Mouse (Mus musculus) CD8-positive naive resting alpha-beta T cell, adult 2 months (primary cell): ENCODE data around the gene Kremen2.
"Not testable (repeated sequence)": the region's sequence is repeated elsewhere in the genome, so short reads cannot be mapped to it uniquely, and the experiment has no call there.

Experiments used
- DNase-seq, 2 experiments: peaks; one replicate each; pipeline ENCODE4 v3.0.0; 2022; ENCODE audit warnings: low read depth in 2 of 2, low spot score in 2 of 2

Kremen2 gene

DNA sequence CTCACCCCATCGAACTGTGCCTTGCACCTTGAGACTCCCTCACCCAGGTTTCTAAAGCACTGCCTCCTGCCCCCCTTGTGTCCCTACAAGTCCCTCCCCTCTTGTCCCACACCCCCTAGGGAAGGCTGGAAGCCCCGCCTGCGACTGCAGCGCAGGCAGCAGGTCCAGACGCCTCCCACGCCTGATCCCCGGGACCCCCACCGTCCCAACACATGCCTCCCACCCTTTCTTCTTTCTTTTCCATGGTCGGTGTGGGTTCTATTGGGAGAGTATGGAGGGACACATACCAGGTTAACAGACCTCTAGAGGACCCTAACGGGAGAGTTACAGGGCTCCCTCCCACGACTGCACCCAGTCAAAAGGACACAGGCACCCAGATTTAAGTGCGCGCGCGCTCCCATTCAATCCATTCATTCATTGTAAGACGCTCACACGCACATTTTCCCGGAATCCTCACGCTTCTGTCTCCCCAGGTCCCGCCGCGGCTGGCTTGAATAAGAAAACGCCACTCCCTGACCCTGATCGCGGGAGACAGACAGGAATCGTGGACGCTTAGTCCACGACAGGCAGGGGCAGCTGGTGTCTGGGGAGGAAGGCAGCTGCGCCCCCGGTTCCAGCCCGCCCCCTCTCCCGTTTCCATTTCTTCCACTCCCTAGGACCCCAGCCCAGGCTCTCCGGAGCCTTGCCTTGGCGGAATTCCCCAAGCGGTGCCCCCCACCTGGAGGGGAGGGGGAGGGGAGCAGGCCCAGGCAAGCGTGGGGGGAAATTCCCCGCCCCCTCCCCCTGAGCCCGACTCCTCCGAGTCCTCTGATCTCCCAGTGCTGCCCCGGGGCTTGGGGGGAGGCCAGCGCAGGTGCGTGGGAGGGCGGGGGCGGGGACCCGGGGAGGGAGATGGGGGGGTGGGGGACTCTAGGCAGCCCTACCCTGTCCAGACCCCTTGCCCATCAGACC, at the start of gene Kremen2:
Kremen2 (minus strand) TSS at position 533 of the 951 bp plus-strand sequence.
- no peak for DNase-seq

DNA sequence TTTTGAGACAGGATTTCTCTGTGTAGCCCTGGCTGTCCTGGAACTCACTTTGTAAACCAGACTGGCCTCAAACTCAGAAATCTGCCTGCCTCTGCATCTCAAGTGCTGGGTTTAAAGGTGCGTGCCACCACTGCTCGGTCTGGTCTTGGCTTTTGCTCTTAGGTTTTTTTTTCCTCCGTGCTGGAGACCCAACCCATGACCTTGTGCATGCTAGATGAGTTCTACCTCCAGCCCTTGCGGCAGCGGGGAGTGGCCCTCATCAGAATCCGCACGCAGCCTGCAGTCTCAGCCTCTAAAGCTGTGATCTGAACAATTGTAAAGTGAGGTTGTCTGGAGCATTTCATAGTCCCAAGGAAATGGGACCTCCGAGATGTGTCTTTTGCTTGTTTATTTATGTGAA, 49.7 kb upstream of the Kremen2 start:
- DNase-seq, result no peak

DNA sequence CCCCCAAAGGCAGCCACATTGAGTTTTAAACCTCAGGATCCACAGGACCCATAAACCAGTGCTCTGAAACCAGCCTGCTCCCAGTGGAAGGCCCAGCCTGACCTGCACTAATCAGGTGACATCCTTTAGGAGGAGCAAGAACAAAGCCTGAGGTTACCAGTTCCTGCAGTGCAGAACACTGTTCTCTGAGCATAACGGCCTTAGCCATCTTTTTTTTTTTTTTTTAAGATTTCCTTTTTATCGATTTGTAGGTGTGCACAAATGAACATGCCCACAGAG, 45.4 kb upstream of the Kremen2 start:
- no peak for DNase-seq

DNA sequence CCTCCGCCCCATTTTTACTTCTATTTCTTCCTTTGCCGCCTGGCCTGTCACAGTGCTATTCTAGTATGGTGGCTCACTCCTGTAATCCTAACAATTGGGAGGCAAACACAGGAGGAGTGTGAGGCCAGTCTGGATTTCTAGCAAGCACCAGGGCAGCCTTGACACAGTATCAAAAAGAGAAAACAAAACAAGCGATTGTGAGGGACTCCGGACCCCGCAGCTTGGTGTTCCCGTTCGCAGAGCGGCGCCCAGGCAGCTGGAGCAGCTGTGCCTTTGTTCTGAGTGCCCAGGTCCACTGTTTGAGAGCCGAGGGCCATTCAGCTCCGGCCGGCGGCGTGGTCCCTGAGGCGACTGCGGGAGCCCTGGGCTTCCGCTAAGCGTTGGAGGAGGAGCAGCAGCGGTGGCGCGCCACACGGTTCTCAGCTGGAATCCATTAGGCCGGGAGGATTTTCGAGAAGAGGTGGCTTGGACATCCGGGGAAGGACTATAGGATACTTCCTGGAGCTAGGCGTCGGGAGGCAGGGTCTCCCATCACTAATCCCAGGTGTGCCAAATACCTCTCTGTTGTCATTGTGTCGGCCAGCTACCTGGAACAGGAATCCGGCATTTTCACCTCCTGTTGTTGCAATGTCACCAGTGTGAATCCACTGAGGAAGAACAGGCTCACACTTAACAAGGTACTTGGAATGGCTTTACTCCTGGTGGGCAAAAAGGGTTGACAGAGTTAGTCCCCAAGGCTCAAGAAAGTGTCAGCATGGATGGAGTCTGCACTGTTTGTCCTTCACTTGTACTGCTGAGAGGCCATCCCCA, 44.8 kb upstream of the Kremen2 start, which contains the start of gene Srrm2:
Srrm2 (plus strand) TSS at position 264 of the 810 bp plus-strand sequence.
- DNase-seq, result peak in 1 of 2 experiments; percentile 18

DNA sequence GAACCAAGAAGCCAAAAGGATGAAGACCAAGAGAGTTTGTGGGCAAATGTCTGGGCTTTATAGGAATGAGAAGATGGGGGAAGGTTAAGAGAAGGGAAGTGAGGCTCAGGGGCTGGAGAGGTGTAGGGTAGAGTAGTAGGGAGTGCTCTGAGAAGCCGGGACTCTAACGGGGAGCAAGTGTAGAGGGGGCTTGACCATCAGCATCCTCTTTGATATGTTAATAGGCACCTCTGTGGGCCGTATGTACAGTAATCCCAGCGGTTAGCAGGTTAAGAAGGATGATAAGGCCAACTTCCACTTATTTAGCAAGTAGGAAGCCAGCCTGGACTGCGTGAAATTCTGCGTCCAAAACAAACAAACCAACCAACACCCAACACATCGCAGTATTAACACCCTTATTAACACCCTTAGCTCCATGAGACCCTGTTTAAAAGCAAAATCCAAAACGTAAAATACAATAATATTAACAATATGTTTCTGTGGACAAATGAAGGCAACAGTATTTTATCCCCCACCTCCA, 44.2 kb upstream of the Kremen2 start:
- DNase-seq, result no peak

DNA sequence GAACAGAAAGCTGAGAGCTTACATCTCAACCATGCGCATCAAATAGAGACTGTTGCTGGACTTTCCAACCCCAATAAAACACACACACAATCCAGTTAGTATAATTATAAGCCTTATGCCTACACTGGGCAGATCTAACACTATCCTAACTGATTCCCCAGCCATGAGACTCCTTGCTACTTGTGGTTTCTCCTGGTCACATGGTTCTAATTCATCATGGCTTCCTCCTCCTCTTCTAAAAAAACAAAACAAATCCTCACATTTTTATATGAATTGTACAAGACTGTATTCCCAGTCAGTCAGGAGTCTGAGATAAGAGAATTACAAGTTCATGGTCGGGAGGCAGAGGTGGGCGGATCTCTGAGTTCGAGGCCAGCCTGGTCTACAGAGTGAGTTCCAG, 43.3 kb upstream of the Kremen2 start:
- no peak for DNase-seq

DNA sequence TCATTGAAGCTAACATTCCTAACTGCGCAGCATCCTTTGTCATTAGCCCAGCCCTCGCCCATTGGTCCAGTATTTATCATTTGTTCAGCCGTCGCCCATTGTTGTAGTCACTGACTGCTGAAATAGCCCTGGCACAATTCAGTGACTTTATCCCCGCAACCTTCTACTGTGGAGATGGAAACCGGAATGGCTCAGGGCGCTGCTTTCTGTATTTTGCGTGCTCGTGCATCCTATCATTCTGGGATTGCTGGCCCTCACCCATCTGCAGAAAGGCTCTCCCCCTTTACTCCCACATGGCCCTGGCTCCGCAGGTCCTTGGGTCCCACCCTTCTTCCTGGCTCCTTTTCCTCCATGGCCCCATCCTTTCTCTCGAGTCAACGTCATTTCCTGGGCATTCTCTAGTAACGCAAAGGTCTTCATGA, 40.9 kb upstream of the Kremen2 start:
- DNase-seq, result no peak

DNA sequence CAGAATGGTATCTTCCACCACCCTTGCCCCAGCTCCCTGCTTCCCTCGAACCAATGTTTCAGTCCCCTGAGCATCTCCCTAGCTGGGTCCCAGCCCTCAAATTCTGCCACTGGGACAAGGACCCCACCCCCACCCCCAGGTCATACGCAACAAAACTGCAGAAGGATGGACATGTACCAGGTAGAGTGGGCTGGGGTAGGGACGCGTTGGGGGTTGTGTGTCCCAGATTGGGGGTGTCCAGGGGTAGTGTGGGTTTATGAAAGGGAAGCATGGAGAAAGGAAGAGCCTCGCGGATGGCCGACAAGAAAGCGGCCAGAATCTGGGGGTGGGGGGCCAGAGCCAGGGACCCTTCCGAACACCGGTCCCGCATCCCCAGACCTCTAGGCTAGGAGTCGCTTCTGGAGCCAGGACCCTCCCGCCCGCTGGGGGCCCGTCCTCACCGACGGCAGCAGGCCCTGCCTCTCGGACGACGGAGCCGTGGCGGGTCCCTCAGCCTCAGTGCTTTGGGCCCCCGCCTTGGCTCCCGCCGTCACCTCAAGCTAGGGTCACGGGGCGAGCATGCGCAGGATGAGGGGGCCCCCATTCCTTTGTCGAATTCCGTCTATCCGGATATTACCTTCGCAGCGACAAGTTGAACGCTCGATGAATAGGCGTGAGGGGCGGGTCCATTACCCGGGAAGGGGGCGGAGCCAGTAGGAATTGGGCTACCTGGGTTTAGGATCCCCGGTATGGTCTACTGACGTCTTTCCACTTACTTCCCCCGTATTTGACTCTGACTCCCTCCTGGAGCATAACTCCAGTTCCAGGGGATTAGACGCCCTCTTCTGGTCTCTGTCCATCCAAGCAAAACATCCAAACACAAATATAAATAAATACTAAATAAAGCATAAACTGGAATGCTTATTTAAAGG, 40.2 kb upstream of the Kremen2 start, which contains the start of gene Flywch2:
Flywch2 (minus strand) TSS at position 521 of the 911 bp plus-strand sequence.
- DNase-seq, result peak; percentile 46 to 73

DNA sequence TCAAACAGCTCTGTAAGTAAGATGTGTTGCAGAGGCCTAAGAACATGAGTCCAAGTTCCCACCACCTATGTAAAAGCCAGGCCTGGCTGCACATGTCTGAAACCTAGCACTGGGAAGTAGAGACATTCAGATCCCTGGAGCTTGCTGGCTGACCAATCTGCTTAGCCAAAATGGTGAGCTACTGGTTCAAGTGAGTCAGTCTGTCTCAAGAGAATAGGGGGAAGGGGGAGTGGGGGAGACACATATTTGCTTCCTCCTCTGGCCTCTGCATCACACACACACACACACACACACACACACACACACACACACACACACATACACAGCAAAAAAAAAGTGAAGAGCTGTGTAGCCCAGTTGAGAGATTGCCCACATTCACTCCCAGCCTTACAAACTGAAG, 37.7 kb upstream of the Kremen2 start:
- DNase-seq, result no peak

DNA sequence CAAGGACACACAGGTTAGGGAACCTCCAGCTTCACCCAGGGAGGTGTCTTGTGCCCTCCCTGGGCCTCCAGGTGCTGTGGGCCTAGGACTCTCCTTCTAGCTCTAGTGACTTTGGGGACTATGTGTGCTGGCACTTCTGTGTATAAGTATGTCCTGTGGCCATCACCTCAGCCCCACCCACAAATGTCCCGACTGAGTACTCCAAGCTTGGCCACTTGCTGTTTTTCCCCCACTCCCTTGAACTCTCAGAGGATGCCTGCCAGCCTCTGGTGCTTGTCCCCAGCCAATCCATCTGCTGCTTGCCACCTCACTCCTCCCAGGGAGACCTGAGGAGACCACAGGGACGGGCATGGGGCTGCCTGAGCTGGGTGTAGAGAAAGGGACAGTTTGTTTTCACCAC, 32.8 kb upstream of the Kremen2 start:
- no peak for DNase-seq

DNA sequence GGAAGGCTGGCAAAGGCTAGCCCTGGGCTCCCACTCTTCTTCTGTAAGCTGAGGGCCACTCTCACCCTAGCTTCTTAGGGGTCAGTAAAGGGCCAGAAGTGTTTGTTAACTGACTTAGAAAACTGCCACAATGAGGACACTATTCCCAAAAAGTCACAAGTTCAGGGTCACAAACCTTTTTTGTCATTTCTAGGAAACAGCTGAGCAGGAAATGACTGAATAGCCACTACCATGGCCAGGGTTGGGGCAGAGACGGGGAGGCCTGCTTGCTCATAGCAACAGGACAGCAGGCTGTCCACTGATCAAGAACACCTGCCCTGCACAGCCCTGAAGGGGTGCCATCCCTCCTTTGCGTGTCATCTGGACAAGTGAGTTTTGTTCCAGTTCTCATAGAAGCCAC, 31.5 kb upstream of the Kremen2 start:
- DNase-seq, result no peak

DNA sequence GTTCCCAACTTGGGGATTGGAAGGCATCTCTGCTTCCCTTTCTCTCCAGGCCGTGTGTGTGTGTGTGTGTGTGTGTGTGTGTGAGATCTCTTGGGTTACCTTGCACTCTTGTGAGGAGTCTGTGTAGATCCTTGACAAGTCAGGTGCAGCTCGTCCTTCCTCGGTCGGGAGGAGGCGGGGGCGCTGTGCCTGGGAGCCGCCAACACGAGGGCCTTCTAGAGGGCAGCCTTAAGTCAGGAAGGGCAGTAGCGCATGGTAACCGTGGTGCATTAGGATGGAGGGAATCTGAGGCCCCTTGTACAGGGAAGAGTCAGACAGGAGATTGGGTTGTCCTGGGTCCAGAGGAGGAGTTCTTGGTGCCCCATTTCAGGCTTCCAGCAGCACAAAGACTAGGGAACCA, 30.6 kb upstream of the Kremen2 start:
- DNase-seq, result no peak

DNA sequence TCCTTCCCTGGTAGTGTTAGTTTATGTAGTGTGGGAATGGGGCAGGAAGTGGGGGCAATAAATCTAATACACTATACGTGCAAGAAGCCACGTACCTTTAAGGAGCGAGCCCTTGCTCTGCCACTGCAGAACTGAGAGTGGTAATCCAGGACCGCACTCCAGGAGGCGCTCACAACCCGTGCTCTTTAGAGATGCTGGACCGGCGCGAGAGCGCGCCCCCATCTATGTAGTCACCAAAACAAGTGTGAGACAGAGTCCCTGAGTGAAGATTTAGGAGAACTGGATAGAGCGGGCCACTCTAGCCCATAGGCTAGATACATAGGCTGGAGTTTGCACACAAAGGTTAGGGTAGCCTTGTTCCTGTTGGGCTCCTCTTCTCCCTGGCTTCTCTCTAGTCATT, 28.5 kb upstream of the Kremen2 start:
- peak; percentile 83 to 86 for DNase-seq

DNA sequence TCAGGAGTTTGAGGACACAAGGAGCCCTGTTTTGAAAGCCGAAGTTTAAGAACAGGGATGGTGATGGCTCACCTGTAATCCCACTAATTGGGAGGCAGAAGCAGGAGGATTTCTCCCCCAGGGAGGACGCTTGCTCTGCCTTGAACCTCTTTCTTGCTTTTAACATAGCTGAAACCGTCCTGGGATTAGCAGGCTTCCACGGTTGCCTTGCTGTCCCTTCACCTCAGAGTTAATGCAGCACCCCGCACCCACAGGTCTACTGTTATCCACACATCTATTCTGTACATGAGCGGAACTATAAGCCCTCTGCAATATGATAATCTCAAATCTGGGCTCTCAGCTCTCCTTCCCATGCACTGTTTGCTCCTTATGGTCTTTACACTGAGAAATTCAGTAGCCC, 28.0 kb upstream of the Kremen2 start:
- DNase-seq, result no peak

DNA sequence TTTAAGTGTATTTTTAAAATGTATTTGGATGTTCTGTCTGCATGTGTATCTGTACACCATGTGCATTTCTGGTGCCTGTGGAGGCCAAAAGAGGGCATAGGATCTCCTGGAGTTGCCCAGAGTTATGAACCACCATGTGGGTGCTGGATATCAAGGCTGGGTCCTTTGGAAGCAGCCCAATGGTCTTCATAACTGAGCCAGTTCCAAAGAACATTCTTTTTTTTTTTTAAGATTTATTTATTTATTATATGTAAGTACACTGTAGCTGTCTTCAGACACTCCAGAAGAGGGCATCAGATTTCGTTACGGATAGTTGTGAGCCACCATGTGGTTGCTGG, 26.6 kb upstream of the Kremen2 start:
- not testable (repeated sequence) for DNase-seq

DNA sequence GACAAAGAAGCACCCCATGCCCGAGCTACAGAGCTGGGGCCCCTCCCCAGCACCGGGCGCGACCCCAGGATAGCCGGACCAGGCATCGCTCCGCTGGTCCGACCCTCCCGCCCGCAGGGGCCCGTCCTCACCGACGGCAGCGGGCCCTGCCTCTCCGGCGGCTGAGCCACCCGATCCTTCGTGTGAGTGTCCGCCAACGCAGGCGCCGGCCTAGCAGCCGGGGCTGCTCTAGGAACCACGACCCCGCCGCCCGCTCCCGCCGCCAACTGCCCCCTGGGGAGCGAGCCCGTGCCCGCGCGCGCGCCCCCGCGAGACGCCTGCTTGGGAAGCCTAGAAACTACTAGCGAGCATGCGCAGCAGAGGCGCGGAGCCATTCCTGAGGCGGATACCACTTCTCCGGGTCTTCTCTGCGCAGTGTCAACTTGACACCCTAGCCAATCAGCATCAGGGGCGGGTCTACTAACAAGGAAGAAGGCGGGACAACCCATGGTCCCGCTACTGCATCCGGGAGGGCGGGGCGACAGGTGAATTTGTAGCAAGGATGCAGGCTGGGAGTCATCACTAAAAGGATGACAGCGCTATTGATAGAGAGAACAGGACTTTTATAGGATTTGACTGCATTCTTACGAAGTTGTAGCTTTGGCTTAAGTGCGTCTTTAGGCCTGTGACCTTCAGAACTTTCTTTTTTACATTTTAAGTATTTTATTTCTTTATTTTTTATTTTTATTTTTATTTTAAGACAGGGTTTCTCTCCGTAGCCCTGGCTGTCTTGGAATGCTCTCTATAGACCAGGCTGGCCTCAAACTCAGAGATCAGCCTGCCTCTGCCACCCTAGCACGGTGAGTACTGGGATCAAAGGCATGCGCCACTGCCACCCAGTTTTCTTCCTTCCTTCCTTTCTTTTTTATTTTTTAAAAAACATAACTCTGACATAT, 25.9 kb upstream of the Kremen2 start, which contains the start of gene Flywch1:
Flywch1 (minus strand) TSS at position 319 of the 935 bp plus-strand sequence.
- DNase-seq, result peak; percentile 92 to 96

DNA sequence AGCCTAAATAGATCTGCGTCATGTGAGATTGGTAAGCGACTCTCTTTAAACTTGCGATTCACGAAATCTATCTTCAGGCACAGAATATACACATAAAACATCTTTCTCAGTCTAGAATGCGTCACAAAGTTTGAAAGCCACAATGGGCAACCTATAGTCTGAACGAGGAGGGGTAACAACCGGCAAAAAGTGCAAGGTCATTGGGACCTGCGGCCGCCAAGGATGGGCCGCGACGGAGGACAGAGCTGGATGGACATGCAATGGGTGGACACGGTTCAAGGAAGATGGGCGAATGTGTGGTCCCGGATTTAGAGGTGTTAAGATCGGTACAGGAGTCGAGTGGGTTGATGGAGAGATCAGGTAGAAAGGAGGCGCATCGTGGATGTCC, 25.3 kb upstream of the Kremen2 start:
- DNase-seq, result no peak

DNA sequence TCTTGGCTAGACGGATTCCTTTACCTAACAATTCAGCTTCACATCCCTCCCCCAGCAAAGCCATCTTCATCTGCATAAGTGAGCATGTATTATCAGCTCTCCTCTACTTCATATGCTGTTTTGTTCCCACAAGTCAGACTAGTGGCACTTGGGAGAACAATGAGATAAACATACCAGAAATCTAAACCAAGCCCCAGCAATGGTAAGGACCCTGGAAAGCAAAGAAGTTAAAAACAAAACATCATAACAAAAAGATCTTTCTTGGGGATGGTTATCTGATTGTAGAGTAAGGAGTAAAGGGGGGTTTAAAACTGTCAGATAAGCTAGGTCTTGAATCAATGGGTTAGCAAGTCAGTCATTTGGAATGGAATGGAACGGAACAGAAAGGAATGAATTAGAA, 24.9 kb upstream of the Kremen2 start:
- no peak for DNase-seq

DNA sequence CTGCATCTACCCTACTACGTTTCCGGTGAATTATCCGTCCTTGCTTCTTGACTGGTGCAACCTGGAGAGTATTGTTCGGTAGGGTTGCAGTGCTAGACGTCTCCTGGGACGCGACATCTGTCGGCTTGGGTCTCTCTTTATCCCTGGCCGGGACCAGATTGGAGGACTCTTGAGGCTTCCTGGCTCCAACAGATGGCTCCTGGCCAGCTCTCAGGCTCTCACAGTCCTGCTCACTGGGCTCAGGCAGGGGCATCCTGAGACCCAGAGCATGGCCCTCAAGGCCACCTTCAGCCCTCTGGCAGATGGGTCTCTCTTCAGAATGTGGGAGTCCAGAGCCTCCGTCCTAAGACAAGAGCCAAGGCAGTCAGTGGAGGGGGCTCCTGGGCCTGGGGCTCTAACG, 17.3 kb upstream of the Kremen2 start:
- no peak for DNase-seq

DNA sequence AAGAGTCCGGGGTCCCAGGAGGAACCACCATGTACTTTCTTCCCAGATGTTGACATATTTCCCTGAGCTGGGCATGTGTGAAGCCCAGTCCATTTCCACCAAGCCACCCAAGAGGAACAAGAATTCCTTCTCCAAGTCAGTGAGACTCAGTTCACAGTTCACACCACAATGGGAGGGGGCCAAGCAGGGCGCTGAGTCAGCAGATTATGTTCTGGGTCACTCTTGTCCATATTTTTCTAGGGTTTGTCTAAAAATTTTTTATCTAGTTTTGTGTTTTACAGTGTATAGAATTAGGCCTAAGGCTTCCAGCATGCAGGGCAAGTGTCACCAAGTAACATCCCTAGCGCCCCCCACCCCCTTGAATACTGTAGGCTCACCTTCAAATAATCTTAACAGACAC, 15.5 kb upstream of the Kremen2 start:
- no peak for DNase-seq
